In genomic region chr13:67754333-67755306, GRCm38 (mm10) we compare ENCODE assay signal across 8 mouse cellular contexts. TPM values are rescaled to one million over a fixed set of nuclear protein-coding genes. Genes with fewer than 3 reads are reported as not detected.
DNase-seq lines count a peak whose midpoint lies in the region; ATAC-seq lines count a peak whose summit lies in the region.

Gene Zfp85 (minus strand): TSS chr13:67755228.

- no peaks in the 10 kb centered on the region; the same call in 1 of the 2 replicates for H3K9me3 ChIP-seq in hindbrain, embryonic 10.5 days
- no peaks in the 10 kb centered on the region for H3K9me3 ChIP-seq in lung, embryonic 16.5 days (ENCODE audit: control insufficient read depth, low read length)

- peaks cover 5% of the 10 kb centered on the region for H3K4me1 ChIP-seq in hindbrain, embryonic 10.5 days (replicated peaks)
- H3K4me1 ChIP-seq in lung, embryonic 16.5 days (replicated peaks; ENCODE audit: control insufficient read depth, insufficient read depth, low read length) = peaks cover 7% of the 10 kb centered on the region; the same call in 1 of the 2 replicates

- peak within 1 kb of the TSS; percentile 64 for H3K4me2 ChIP-seq in lung, embryonic 16.5 days (ENCODE audit: low read depth, low read length)

- H3K27me3 ChIP-seq in hindbrain, embryonic 10.5 days (ENCODE audit: insufficient read depth, poor library complexity, severe bottlenecking) = no peaks in the 10 kb centered on the region
- H3K27me3 ChIP-seq in lung, embryonic 16.5 days (ENCODE audit: control insufficient read depth, insufficient read depth, low read depth, low read length) = no peaks in the 10 kb centered on the region

- peaks cover 16% of the 10 kb centered on the region for H3K36me3 ChIP-seq in hindbrain, embryonic 10.5 days
- peaks cover 5% of the 10 kb centered on the region; the same call in 1 of the 2 replicates for H3K36me3 ChIP-seq in lung, embryonic 16.5 days (ENCODE audit: control insufficient read depth, insufficient read depth, low read length)

- WGBS in hindbrain, embryonic 10.5 days = 9% methylated on average over 24 of the region's 24 CpGs
- 5% methylated on average over 24 of the region's 24 CpGs for WGBS in lung, embryonic 16.5 days

- DNase-seq in Muller cell, postnatal 12 days (ENCODE audit: inconsistent ontology term) = peak; percentile 75
- peak; percentile 70 for DNase-seq in cerebellum, adult 9-11 months
- peak; percentile 68 for DNase-seq in hindbrain, embryonic 10.5 days (ENCODE audit: low spot score)
- peak; percentile 52 for DNase-seq in layer of hippocampus, adult 9-11 months
- DNase-seq in ovary, postnatal 10 days (ENCODE audit: low spot score) = peak; percentile 42
- DNase-seq in thymus, postnatal 0 days (ENCODE audit: low spot score) = peak; percentile 74

- H3K27ac ChIP-seq in hindbrain, embryonic 10.5 days = peak within 1 kb of the TSS; percentile 88
- H3K27ac ChIP-seq in lung, embryonic 16.5 days (ENCODE audit: low read length) = peak within 1 kb of the TSS; percentile 94

- ATAC-seq in frontal cortex, adult (ENCODE audit: low TSS enrichment) = peak; percentile 100
- ATAC-seq in lung, embryonic 16.5 days (ENCODE audit: low read depth) = peak; percentile 95

- peak within 1 kb of the TSS; percentile 72 for H3K4me3 ChIP-seq in hindbrain, embryonic 10.5 days
- peak within 1 kb of the TSS; percentile 76 for H3K4me3 ChIP-seq in lung, embryonic 16.5 days (ENCODE audit: low read length)

- peak within 1 kb of the TSS; percentile 75 for H3K9ac ChIP-seq in lung, embryonic 16.5 days (ENCODE audit: low read length)

RNA-seq across cellular contexts. Expression of gene Zfp85, which starts in this region (rescaled TPM):
- polyA plus RNA-seq in hindbrain, embryonic 10.5 days (2016; fragmentation: Nextera tagmentation; extraction: Ambion mirVana) = 4.5 and 4.6 TPM in 2 replicates
- polyA plus RNA-seq in lung, embryonic 16.5 days (2015; fragmentation: Nextera tagmentation; extraction: Ambion mirVana) = 6.7 and 7.2 TPM in 2 replicates
- polyA plus RNA-seq in thymus, postnatal 0 days (2015; fragmentation: Nextera tagmentation; extraction: Ambion mirVana) = 7.8 and 8.5 TPM in 2 replicates

Comparison
In these comparisons a context has a peak if more than half of its experiments do, and no peak if none do; other contexts are left out.
1. Peak in every context shown above with its lines: DNase-seq, ATAC-seq, H3K4me3 ChIP-seq and H3K27ac ChIP-seq.